Mouse (Mus musculus): ENCODE data around the gene Arhgap20.

Gene Arhgap20

DNA sequence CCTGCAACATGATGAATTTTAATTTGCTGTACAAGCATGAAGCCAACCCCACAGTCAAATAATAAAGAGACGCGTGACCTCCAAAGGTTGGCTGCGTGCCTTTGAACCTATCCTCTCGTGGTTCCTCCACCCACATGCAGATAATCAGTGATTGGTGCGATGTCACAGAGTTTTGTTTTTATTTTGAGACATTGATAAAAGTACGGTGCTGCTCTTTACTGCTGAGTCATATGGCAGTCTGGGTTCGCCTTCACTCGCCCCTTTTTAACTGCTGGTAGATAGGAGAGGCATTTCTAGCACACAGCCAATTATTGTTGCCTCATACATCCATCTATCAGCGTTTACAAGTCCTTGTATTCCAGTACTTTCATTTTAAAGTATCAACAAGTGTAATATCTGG, 34.0 kb downstream of the Arhgap20 start:
- no peak for DNase-seq (ENCODE audit: low spot score)

DNA sequence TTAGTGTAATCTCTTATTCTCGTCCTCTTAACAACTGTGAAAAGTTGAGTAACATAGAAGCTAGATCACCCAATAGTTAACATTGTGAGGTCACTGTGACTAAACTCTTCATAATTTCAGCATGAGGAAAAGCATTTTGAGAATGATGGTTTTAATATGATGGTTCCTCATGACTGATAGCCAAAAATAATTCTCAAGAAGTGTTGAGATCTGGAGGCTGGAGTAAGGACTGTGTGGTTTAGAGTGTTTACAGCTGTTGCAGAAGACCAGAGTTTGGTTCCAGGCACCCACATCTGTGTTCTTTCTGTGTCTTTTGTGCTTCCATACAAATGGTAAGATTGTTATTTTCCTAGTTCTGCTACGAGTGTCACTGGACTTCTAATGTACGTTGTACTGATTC, 42.1 kb downstream of the Arhgap20 start:
- peak; percentile 4 for DNase-seq (ENCODE audit: low spot score)

DNA sequence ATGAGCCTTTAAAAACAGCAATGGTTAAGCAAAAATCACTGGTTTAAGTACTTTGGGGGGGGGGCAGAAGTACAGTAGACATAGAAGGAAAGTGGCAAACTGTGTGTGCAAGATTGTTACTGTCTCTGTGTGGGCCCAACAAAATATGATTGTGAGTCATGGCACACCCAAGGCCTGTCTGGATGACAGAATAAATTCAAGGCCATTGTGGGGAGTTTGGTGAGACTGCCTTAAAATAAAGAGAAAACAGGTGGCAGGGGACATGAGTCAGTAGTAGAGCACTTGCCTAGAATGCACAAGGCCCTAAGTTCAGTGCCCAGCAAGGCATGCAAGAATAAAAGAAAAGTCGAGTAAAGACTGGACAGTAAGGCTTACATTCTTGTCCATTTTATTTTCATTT, 47.8 kb downstream of the Arhgap20 start:
- DNase-seq (ENCODE audit: low spot score), result no peak

DNA sequence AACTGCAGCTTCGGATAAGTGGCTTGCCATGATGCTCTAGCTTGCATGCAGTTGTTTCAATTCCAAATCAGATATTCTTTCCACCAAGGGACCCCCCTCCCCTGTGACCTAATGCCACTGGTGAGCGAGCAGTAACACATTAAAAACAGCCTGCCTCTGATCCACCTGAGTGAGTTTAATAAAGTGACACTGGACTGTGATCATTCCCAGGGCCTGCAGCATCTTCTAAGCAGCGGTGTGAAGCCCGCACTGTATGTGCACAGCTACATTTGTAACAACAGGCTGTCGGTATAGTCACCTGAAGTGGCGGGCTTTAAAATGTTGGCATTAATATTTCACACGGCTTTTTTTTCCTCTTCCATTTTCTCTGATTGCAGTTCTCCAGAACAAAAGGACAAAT, 59.4 kb downstream of the Arhgap20 start:
- DNase-seq (ENCODE audit: low spot score), result no peak

DNA sequence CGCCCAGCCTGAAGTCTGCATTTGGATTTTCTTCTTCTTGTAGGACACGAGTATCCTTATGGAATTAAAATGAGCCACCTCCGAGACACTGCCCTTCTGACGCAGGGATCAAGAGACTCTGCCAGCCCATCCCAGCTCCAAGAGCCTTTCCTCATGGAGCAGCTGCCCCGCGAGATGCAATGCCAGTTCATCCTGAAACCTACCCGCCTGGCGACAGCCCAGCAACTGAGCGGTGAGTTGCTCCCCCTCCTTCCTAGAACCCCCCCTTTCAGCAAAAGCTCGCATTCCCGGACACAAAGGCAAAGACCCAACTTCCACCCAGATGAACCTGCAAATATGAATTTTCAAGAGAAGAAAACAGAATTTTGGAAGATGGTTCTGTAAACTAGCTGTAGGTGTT, 66.5 kb downstream of the Arhgap20 start:
- DNase-seq (ENCODE audit: low spot score), result no peak

DNA sequence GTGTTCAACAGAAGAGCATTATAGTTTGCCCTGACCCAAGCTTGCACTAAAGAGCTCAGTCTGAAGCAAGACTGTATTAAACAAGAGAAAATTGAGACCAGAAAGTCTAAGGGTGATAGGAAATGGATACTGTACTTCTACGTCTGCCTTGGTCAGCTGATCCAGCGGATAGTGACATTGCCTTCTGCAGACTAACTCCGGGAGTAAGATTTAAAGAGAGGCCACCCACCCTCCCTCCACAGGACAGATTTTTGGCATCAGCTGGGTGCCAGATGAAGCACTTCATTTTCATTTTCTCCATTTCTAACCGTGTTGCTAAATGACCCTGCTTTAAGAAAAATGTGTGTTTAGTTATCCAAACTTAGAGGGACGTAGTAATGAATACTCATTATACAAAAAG, 67.2 kb downstream of the Arhgap20 start:
- no peak for DNase-seq (ENCODE audit: low spot score)

DNA sequence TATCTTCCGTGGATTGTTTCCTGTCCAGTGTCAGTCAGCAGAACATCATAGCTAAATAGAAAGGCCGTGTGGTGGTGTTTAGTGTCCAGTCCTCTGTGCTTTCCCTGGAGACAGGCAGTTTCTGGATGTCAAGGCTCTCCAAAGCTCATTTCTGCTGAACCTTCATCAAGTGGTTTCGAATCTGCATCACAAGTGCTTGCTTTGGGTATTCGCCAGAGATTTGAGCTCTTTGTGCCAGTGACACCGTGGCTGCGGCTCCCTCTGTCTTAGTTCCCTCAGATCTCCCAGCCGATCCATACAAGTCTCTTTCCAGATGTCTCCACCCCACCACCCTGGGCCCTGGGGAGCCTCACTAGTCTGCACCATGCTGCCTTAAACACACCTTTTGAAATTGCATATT, 72.6 kb downstream of the Arhgap20 start:
- DNase-seq (ENCODE audit: low spot score), result peak; percentile 30

DNA sequence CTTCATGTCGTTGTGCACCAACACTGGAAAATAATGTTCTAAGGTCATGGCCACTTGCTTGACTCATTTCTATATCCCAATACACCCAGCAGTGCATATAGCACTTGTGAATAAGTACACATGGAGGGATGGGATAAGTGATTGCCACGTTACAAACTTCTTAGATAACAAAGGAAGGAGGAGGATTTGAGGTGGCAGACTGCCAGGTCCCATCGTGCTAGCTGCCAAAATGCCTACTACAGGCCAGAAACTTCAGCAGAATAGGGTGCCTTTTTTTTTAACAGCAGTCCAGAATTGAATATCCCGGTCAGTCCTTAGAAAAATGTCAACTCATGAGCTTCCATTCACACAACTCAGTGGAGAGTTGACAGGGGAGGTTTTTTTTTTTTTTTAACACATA, 78.1 kb downstream of the Arhgap20 start:
- peak; percentile 10 for DNase-seq (ENCODE audit: low spot score)

DNA sequence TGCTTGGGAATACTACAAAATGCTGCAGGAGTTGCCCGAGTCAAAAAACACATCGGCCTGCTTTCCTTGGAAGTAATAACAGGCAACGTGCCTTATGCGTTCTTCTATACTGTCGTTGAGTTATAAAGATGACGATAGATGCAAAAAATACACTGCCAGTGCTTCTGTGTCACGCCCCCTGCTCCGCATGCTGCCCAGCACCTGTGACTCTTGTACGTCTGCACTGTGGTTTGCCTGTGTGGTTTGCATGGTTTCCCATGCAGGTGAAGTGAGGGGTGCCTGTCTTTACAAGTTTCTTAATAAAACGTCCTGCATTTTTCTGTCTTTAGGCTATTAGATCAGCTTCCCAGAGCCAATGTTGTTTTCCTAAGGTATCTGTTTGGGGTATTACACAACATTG, 80.7 kb downstream of the Arhgap20 start:
- DNase-seq (ENCODE audit: low spot score), result no peak

DNA sequence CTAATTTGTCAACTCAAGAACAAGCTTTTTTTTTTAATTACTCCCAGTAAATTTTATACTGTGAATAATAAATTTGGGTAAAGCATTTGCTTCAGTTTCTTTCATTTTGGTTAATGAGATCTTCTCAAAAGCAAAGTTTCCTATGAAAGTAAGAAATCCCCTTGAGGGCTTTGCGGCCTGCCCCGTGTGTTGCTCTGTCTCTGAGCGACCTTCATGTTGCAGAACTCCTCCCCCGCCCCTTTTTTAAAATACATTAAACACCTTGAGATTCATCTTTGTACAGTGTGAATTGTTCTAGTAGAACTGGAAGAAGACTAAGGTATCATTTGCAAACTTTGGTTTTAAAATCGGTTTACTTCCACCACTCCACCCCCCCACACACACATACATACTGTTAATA, 88.6 kb downstream of the Arhgap20 start:
- DNase-seq (ENCODE audit: low spot score), result no peak

DNA sequence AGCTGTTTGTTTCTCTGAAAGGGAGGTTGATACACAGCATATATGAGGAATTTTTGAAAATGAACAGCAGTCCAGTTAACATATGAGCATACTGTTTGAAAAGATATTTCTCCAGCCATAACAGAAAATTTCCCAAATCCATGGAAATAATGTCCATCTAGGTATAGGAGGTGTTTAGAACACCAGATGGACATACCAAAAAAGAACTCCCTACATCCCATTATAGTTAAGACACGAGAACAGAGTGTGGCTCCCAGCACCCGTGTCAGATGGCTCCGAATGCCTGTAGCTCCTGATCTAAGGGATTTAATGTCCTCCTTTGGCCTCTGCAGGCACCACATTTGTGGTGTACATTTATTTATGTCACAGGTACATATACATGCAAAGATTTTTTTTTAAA, 99.1 kb downstream of the Arhgap20 start:
- no peak for DNase-seq (ENCODE audit: low spot score)

DNA sequence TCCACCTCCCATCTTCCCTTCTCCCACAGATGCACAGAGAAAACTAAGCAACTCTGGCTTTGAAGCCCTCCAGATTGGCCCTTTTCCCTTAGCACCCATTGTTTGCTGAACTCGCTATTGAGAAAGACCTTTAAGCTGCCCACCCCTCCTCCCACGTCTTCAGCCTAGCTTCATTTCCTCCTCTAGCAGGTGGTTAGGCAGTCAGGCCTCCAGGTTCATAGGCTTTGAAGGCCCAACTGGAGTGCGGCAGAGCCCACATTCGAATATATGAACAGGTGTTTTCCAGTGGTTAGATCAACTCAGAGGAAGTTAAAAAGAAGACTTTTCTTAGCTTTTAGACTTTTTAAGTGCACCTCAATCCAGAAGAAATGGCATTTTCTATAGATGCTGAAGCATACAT, 101.5 kb downstream of the Arhgap20 start:
- no peak for DNase-seq (ENCODE audit: low spot score)

DNA sequence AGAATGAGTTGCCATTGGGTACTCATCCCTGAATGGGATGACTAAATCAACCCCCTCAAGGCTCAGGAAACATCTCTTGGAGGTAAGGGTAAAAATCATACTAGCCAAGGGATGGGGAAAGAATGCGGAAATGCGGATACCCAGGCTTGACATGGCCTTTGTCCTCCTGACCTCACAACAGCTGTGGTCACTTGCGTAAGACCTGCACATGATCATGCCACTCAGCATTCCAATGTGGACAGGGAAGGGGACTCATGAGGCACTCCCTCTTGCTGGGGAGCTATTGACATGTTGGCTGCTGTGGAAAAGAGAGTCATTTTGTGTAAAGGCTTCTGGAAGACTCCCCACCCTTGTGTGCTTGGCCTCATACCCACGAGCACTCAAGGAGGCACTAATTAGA, 103.9 kb downstream of the Arhgap20 start:
- peak; percentile 51 for DNase-seq (ENCODE audit: low spot score)

DNA sequence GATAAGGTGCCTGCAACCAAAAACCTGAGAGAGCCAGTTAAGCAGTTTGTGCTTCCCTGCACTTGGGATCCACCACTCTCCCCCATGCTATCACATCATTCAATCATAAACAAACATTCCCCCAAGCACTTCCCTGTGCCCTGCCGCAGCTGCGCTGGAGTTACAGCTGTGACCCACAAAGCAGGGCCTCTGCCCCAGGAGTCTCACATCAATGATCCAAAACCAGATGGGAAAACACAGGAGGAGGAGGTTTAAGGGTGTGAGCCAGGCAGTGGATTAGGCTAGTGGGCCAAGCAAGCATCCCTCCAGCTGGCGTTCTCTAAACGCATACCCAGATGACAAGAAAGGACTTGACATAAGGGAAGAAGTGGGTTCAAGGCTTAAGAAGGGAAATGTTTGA, 109.2 kb downstream of the Arhgap20 start:
- no peak for DNase-seq (ENCODE audit: low spot score)

DNA sequence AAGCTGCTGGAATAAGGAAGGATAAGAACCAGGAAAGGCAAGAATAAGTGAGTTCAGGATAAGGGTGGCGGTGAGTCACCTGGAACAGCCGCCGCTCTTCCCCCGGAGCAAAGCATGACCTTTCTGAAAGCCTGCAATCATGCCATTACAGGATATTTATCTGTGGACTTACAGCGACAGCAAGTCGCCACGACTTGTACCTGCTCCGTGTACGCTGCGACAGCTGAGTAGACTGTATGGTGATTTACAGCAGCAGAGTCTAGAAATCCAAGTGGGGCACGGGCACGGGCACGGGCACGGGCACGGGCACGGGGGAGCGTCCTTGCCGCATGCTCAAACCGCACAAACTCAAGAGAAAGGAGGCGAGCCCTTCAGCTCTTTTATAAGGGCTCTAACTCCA, 110.4 kb downstream of the Arhgap20 start:
- no peak for DNase-seq (ENCODE audit: low spot score)

DNA sequence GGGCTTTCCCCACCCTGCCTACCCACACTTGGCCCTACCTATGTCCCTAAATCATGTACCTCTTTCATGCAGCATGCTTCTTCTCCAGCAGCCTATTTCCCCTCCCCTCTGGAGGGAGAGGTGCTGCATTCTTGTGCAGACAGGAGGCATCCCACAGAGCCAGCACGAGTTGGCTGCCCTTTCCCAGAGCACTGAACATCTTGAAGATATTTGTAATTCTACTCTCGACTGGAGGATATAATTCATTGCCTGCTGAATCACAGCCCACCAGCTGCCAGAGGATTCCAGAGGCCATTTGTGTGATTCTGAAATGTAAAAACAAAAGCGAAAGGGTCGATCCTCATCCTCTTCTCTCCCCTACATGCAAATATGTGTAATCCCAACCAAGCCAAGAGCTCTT, 116.2 kb downstream of the Arhgap20 start:
- peak; percentile 7 for DNase-seq (ENCODE audit: low spot score)

DNA sequence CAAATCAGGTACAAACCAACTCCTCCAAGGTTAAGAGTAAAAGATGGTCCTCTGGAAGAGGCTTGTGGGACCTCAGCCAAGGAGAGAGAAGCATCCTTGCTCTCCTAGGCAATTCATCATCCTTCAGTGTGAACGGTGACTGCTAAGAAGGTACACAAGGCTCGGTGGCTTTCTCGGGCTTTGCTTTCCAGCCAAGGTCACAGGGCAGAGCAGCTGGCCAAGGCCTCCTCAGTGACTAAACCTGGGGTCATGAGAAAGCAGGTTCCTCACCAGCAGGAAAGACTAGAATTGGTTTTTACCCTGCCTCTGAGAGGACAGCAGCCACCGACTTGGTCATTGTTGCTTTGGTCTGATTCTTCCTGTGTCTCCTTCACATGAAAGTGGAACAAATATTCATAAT, 116.7 kb downstream of the Arhgap20 start:
- no peak for DNase-seq (ENCODE audit: low spot score)

DNA sequence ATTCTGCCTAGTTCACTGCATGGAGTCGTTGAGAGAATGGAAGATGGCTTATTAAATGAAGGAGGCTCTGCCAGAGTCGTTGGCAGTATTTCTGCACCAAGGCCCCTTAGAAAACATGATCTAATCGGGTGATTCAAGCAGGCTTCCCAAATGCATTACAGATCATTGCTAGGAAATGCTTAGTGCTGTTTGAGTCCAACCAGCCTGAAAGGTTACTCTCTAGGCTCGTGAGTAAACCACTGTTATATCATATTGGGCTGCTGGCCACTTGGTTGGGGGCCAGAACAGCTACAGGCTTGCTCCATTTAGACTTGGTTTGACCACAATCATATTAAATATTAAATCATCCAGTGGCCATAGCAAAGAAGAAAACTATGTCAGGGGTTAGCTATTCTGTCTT, 118.2 kb downstream of the Arhgap20 start:
- peak; percentile 10 for DNase-seq (ENCODE audit: low spot score)

DNA sequence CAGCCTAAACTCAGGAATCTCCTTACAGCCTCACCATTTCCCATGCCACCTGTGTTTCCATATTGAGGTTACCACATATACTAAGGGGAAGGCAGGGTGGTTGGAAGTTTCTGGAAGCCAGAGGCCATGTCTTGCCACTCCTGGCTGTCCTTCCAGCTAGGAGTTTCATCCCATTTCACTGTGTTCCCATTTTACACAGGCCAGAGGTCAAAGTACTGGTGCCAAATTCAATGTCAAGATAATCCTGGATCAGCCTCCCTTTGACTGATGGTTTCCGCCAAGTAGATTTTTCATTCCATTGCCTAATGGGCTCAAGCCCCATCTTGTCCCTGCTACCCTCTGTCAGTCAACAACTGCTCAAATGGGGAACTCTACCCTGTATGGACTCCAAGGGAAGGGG, 127.8 kb downstream of the Arhgap20 start:
- DNase-seq (ENCODE audit: low spot score), result no peak

All from lung, postnatal 25 days (tissue).